Mouse (Mus musculus) adrenal gland, postnatal 25 days (tissue): ENCODE data around the gene Serpinb6e. TPM values are rescaled to one million over a fixed set of nuclear protein-coding genes. Genes with fewer than 3 reads are reported as not detected.
A peak's percentile ranks its signal among the peaks of the same experiment; 100 is the strongest.

Source experiments
- DNase-seq: peaks from one replicate; pipeline ENCODE4 v3.0.0; 2021; ENCODE audit warnings: mixed read lengths
- long read RNA-seq: library from polyadenylated mRNA; stranded (forward); transcript quantifications from one replicate; pipeline ENCODE4 v2.0.0, GENCODE M21; 2021
- total RNA-seq: library from RNA; stranded (reverse); gene quantifications from 2 replicates; pipeline ENCODE4 v1.2.3, GENCODE M21; 2021

The Serpinb6e gene
- total RNA-seq: not detected in 2 replicates
- long read RNA-seq: 0 reads

GRCm38 (mm10) chr13:33843308-33843707, at the start of gene Serpinb6e:
Serpinb6e (minus strand) TSS chr13:33843408.
- no peak for DNase-seq

DNA sequence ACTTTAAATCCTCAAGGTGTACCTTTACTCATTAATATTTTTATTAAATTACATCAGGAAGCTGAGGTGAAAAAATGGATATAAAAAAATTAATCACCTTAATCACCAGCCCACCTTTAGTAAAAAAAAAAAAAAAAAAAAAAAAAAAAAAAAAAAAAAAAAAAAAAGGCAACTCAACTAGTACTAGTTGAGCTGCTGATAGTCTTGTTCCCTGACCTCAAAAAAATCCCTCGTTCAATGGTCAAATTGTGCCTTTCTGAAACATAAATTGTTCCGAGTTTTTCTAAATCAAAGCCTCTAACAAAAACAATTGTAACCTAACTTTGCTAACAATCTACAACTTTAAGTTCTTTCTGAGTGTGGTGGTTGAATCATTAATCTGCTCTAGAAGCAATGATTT, 12.5 kb downstream of the Serpinb6e start:
- DNase-seq: no peak

DNA sequence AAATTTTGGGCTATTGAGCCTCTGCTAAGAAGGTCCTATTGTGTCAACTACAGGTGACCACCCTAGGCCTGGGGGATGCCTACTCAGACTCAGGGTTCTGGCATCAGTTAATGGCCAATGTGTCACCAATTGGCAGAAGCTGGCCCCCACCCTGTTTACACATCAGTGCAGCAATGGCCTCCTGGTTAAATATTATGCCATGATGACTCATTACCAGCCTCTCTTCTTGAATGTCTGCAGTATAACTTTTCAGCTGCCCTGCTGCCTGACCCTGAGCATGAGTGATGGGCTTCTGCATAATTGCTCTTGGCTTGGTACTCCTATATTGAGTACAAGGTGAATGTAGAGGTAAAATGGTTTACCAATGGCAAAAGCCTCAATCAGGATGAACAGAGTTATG, 19.8 kb downstream of the Serpinb6e start:
- DNase-seq: peak; percentile 1

DNA sequence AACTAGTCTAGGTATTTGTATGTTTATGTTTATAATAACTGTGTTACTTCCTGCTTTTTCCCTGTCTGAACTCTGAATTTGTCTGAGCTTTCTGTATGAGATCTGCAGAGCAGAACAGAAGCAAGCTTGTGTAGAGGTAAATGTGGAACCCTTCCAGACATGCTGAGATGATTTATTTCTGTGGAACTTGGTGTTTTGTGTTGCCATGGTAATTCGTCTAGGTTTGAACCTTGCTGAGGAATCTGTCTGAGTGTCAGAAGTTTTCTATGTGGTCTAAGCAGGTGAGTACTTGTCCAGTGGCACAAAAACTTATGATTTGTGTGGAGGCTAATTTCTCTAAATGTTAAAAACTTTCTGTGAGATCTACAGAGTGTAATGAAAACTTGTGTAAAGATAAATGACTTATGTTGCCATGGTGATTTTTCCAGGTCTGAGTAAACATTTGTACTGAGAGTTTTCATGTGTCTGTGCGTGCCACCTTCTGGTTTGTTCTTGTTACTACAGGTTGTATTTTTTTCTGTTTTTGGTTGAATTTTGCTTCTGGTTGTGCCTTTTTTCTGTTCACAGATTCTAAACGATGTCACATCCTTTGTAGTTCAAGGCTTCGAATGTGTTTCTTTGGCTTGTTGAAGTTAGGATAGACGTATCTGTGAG, 21.6 kb downstream of the Serpinb6e start:
- no peak for DNase-seq

Other genes starting within 250 kb of the Serpinb6e start
- gene Serpinb6d, start 182.0 kb downstream of the Serpinb6e start, total RNA-seq: not detected in 2 replicates
- not detected in 2 replicates for gene Serpinb6c, start 62.3 kb upstream of the Serpinb6e start, total RNA-seq
- gene Nqo2, start 121.3 kb upstream of the Serpinb6e start, total RNA-seq: 61.7 and 75.1 TPM in 2 replicates
- 35.0 and 35.3 TPM in 2 replicates for gene Ripk1, start 159.0 kb upstream of the Serpinb6e start, total RNA-seq
- gene Serpinb6a, start 159.4 kb upstream of the Serpinb6e start, total RNA-seq: 497 and 541 TPM in 2 replicates
- 89.9 and 96.6 TPM in 2 replicates for gene Bphl, start 194.2 kb upstream of the Serpinb6e start, total RNA-seq
- 17.8 and 23.2 TPM in 2 replicates for gene Tubb2a, start 234.6 kb upstream of the Serpinb6e start, total RNA-seq